Mouse (Mus musculus) adrenal gland, postnatal 14 days (tissue): Measurements from ENCODE around the gene Cars2. TPM values are rescaled to one million over a fixed set of nuclear protein-coding genes. Genes with fewer than 3 reads are reported as not detected.
"Not testable (repeated sequence)": the region's sequence is repeated elsewhere in the genome, so short reads cannot be mapped to it uniquely, and the experiment has no call there.

Source experiments
- DNase-seq: peaks from one replicate; pipeline ENCODE4 v3.0.0; 2021; ENCODE audit warnings: mixed read lengths
- long read RNA-seq, 2 experiments: library from polyadenylated mRNA; stranded (forward); transcript quantifications; one replicate each; pipeline ENCODE4 v2.0.0; 2021
- total RNA-seq: library from RNA; stranded (reverse); gene quantifications from 2 replicates; pipeline ENCODE4 v1.2.3, GENCODE M21; 2021

Cars2 gene
- 33.1 and 37.4 TPM in 2 replicates for total RNA-seq
- long read RNA-seq, experiment 1, transcript Cars2-201 (15 exons, 1,902 nt), result major isoform, 12 of 76 reads
- long read RNA-seq, experiment 1, partial matches to known transcripts, result 12 of 76 reads
- long read RNA-seq, experiment 1, other reads (novel, unspliced or antisense), result 47 of 76 reads
- long read RNA-seq, experiment 2, partial matches to known transcripts, result 8 of 56 reads
- long read RNA-seq, experiment 2, other reads (novel, unspliced or antisense), result 43 of 56 reads

- DNase-seq, result peak; percentile 96
Measured at GRCm38 (mm10) chr8:11550281-11550948, at the start of gene Cars2. Cars2 (minus strand) TSS chr8:11550783.

- DNase-seq, result no peak
Measured at GRCm38 (mm10) chr8:11593222-11593884, 42.8 kb upstream of the Cars2 start.

GRCm38 (mm10) chr8:11592296-11592695, 41.7 kb upstream of the Cars2 start:
- peak; percentile 73 for DNase-seq

- no peak for DNase-seq
Measured at GRCm38 (mm10) chr8:11591837-11592236, 41.3 kb upstream of the Cars2 start.

GRCm38 (mm10) chr8:11586374-11586745, 35.8 kb upstream of the Cars2 start:
- no peak for DNase-seq

GRCm38 (mm10) chr8:11585513-11586373, 35.2 kb upstream of the Cars2 start:
- no peak for DNase-seq

- DNase-seq, result no peak
Measured at GRCm38 (mm10) chr8:11575604-11576384, 25.2 kb upstream of the Cars2 start.

GRCm38 (mm10) chr8:11574911-11575603, 24.5 kb upstream of the Cars2 start:
- DNase-seq, result no peak

GRCm38 (mm10) chr8:11572428-11572827, 21.8 kb upstream of the Cars2 start:
- DNase-seq, result no peak

GRCm38 (mm10) chr8:11571950-11572349, 21.4 kb upstream of the Cars2 start:
- no peak for DNase-seq

GRCm38 (mm10) chr8:11570742-11571141, 20.2 kb upstream of the Cars2 start:
- no peak for DNase-seq

- peak; percentile 61 for DNase-seq
Measured at GRCm38 (mm10) chr8:11569260-11570097, 18.9 kb upstream of the Cars2 start.

- not testable (repeated sequence) for DNase-seq
Measured at GRCm38 (mm10) chr8:11568193-11568592, 17.6 kb upstream of the Cars2 start.

GRCm38 (mm10) chr8:11564721-11565120, 14.1 kb upstream of the Cars2 start:
- DNase-seq, result no peak

GRCm38 (mm10) chr8:11564236-11564635, 13.7 kb upstream of the Cars2 start:
- no peak for DNase-seq

- no peak for DNase-seq
Measured at GRCm38 (mm10) chr8:11560220-11560619, 9.6 kb upstream of the Cars2 start.

- DNase-seq, result no peak
Measured at GRCm38 (mm10) chr8:11559511-11559910, 8.9 kb upstream of the Cars2 start.

- DNase-seq, result peak; percentile 98
Measured at GRCm38 (mm10) chr8:11557768-11558629, 7.4 kb upstream of the Cars2 start.

GRCm38 (mm10) chr8:11557424-11557767, 6.8 kb upstream of the Cars2 start:
- DNase-seq, result peak; percentile 61
